Mouse (Mus musculus) CH12.LX (cell line): ENCODE measurements around the gene Wdr34. TPM values are rescaled to one million over a fixed set of nuclear protein-coding genes. Genes with fewer than 3 reads are reported as not detected.
"Not testable (repeated sequence)": the region's sequence is repeated elsewhere in the genome, so short reads cannot be mapped to it uniquely, and the experiment has no call there.

Source experiments
- DNase-seq: peaks from one replicate; pipeline ENCODE4 v3.0.0-alpha.2; 2013; ENCODE audit errors: extremely low read depth
- H3K27ac ChIP-seq: 2 replicates; pipeline ENCODE4 v1.5.1; 2012; ENCODE audit warnings: low read depth, mild to moderate bottlenecking, control low read depth, moderate library complexity; ENCODE audit not compliant: insufficient read depth
- H3K27me3 ChIP-seq: replicated peaks from 2 replicates; pipeline ENCODE3; 2012; ENCODE audit warnings: inconsistent platforms
- H3K36me3 ChIP-seq, 2 experiments: replicated peaks in 1 of 2; 2 replicates each; pipeline versions ENCODE3 to v1.6.1; 2012; ENCODE audit warnings: inconsistent platforms in 1 of 2, low read length in 1 of 2, mild to moderate bottlenecking in 1 of 2, mixed read lengths in 1 of 2, moderate library complexity in 1 of 2; ENCODE audit not compliant: control insufficient read depth in 1 of 2, insufficient read depth in 1 of 2
- H3K4me1 ChIP-seq, 2 experiments: 2 replicates each; pipeline ENCODE4 v1.6.1; 2012; ENCODE audit warnings: inconsistent platforms in 1 of 2, moderate library complexity in 1 of 2; ENCODE audit not compliant: insufficient read depth in 2 of 2, control insufficient read depth in 1 of 2
- H3K4me2 ChIP-seq: 2 replicates; pipeline ENCODE4 v1.6.1; 2012; ENCODE audit warnings: low read depth, mild to moderate bottlenecking, control low read depth; ENCODE audit not compliant: poor library complexity, insufficient read depth, severe bottlenecking
- H3K4me3 ChIP-seq, 3 experiments: fragments of 150-350 bp in 1 of 3; sonication (generic) in 1 of 3; replicated peaks in 1 of 3; 2 replicates each; pipeline versions ENCODE3 to v1.5.1; 2011 to 2012; ENCODE audit warnings: low read depth in 2 of 3, low read length in 2 of 3, mild to moderate bottlenecking in 2 of 3, moderate library complexity in 2 of 3, control low read depth in 1 of 3, improper control_type of control experiment in 1 of 3, inconsistent platforms in 1 of 3, mixed read lengths in 1 of 3; ENCODE audit not compliant: poor library complexity in 1 of 3
- H3K79me2 ChIP-seq: replicated peaks from 2 replicates; pipeline ENCODE4 v1.6.1; 2012; ENCODE audit warnings: mild to moderate bottlenecking, moderate library complexity; ENCODE audit not compliant: control insufficient read depth, poor library complexity, insufficient read depth, severe bottlenecking; ENCODE audit errors: extremely low read depth
- H3K9ac ChIP-seq: 2 replicates; pipeline ENCODE4 v1.6.1; 2012; ENCODE audit warnings: low read depth, mild to moderate bottlenecking, control low read depth, moderate library complexity; ENCODE audit not compliant: insufficient read depth
- H3K9me3 ChIP-seq: replicated peaks from 2 replicates; pipeline ENCODE3; 2012; ENCODE audit warnings: low read length, inconsistent platforms, mixed read lengths
- CTCF ChIP-seq, 2 experiments: IDR thresholded peaks in 1 of 2; conservative IDR thresholded peaks in 1 of 2; 2 replicates each; pipeline ENCODE4 v1.5.1; 2011 to 2012; ENCODE audit warnings: low read depth in 2 of 2, low read length in 2 of 2, improper control_type of control experiment in 1 of 2, inconsistent platforms in 1 of 2, mild to moderate bottlenecking in 1 of 2, moderate library complexity in 1 of 2
- ELF1 ChIP-seq: IDR thresholded peaks from 2 replicates; pipeline ENCODE4 v1.6.1; 2014; ENCODE audit warnings: low read depth, mild to moderate bottlenecking, inconsistent platforms, low read length, improper control_type of control experiment
- HCFC1 ChIP-seq: IDR thresholded peaks from 2 replicates; pipeline ENCODE4 v1.6.1; 2012; ENCODE audit warnings: low read depth, mild to moderate bottlenecking, inconsistent platforms, low read length, improper control_type of control experiment
- JUN ChIP-seq: IDR thresholded peaks from 2 replicates; pipeline ENCODE4 v1.6.1; 2011; ENCODE audit warnings: low read depth, mild to moderate bottlenecking, low read length, improper control_type of control experiment, moderate library complexity; ENCODE audit not compliant: insufficient read depth
- JUND ChIP-seq: conservative IDR thresholded peaks from 2 replicates; pipeline ENCODE4 v1.6.1; 2011; ENCODE audit warnings: low read depth, low read length, improper control_type of control experiment
- POLR2A ChIP-seq: IDR thresholded peaks from 2 replicates; pipeline ENCODE4 v1.6.1; 2011; ENCODE audit warnings: low read depth, mild to moderate bottlenecking, improper control_type of control experiment, low read length
- USF1 ChIP-seq: IDR thresholded peaks from 2 replicates; pipeline ENCODE4 v1.6.1; 2014; ENCODE audit warnings: low read depth, mild to moderate bottlenecking, inconsistent platforms, low read length, improper control_type of control experiment
- ZMIZ1 ChIP-seq: IDR thresholded peaks from 2 replicates; pipeline ENCODE4 v1.6.1; 2012; ENCODE audit warnings: low read depth, mild to moderate bottlenecking, inconsistent platforms, low read length, improper control_type of control experiment
- dilution Hi-C: fragments of 300-500 bp; cut with MboI; formaldehyde crosslinking; loops from 2 replicates; pipeline ENCODE4 v1.14.3; 2020; ENCODE audit warnings: low sequenced_read_pairs; ENCODE audit not compliant: extremely low pct_unique_long_range_greater_than_20kb, extremely low pct_ligation_motif_present
- in situ Hi-C: fragments of 300-500 bp; cut with MboI; formaldehyde crosslinking; loops from 3 replicates; pipeline ENCODE4 v1.14.3; 2019; ENCODE audit warnings: low sequenced_read_pairs, low pct_ligation_motif_present, low pct_unique_long_range_greater_than_20kb, mixed read lengths
- polyA plus RNA-seq: library from polyadenylated mRNA; unstranded; fragments of >175 nt; gene quantifications from 2 replicates; pipeline ENCODE4 v1.2.1, GENCODE M21; 2012; ENCODE audit warnings: low read depth; ENCODE audit not compliant: insufficient read length
- total RNA-seq, 2 experiments: library from RNA; depleted of rRNA; stranded (reverse); fragments of 300-350 nt in 1 of 2; fragments of >200 nt in 1 of 2; gene quantifications; 2 replicates each; pipeline ENCODE4 v1.2.3; 2012 to 2014

The Wdr34 gene
- total and polyA plus RNA-seq, 3 experiments: 24.7 to 28.0 (median 26.5) TPM

DNA sequence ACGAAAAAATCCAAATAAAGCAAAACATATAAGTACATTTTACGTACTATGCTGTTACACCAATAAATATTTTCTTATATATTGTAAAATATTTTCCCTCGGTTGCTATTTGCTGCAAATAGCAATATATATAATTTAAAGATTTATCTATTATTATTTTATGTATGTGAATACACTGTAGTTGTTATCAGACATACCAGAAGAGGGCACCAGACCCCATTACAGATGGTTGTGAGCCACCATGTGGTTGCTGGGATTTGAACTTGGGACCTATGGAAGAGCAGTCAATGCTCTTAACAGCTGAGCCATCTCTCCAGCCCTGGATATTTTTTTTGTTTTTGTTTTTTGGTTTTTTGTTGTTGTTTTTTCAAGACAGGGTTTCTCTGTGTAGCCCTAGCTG, 6.6 kb upstream of the Wdr34 start:
- H3K27ac ChIP-seq, H3K9ac ChIP-seq, H3K9me3 ChIP-seq, in situ Hi-C loops, H3K4me2 ChIP-seq, DNase-seq, H3K27me3 ChIP-seq, dilution Hi-C loops, H3K4me3 ChIP-seq, H3K4me1 ChIP-seq, H3K79me2 ChIP-seq, H3K36me3 ChIP-seq: not testable (repeated sequence)
- peak in 1 of 2 experiments; percentile 38; a peak in 2 of 4 replicates for TF ChIP-seq CTCF (conservative IDR thresholded peaks at IDR 0.05 in 1 of 2, IDR thresholded peaks at IDR 0.05 in 1 of 2; ENCODE audit: low read depth in 2 of 2, low read length in 2 of 2)

- in situ Hi-C loops (no loop called here), dilution Hi-C loops (no loop called here)
- no peaks in the 10 kb centered on the region for H3K27me3 ChIP-seq
- H3K4me1 ChIP-seq: peaks cover 7 to 23% of the 10 kb centered on the region in 2 experiments
- DNase-seq: no peak
- no peaks in the 10 kb centered on the region for H3K79me2 ChIP-seq
- peak; percentile 64 to 83 for TF ChIP-seq CTCF (conservative IDR thresholded peaks at IDR 0.05 in 1 of 2, IDR thresholded peaks at IDR 0.05 in 1 of 2; ENCODE audit: low read depth in 2 of 2, low read length in 2 of 2)
- no peak for TF ChIP-seq ZMIZ1
- TF ChIP-seq JUN: no peak
- no peak for TF ChIP-seq JUND
- no peak overlapping the region for H3K4me3 ChIP-seq
- H3K9me3 ChIP-seq: no peaks in the 10 kb centered on the region
- peaks cover 0 to 3% of the 10 kb centered on the region in 2 experiments for H3K36me3 ChIP-seq
- no peak overlapping the region for H3K9ac ChIP-seq
- H3K4me2 ChIP-seq: no peak overlapping the region
- no peak overlapping the region for H3K27ac ChIP-seq
Measured at GRCm38 (mm10) chr2:30051992-30052761, 3.5 kb upstream of the Wdr34 start.

DNA sequence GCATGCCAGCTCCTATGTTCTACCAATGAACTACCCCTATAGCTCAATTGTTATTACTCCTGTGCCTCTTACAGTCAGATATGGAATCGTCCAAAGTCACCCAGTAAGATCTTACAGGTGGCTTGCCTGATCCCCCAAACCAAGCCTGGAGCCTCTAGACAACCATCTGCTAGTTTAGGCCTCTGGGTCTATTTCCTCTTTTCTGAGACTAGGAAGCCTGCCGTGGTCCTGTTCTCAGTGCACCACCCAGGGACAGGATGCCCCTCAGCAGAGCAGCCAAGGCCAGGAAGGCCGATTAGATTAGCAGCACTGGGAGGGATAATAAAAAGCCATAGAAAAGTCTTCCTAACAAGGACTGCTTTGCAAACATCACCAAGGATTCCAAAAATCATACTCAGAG, 1.1 kb upstream of the Wdr34 start:
- Histone ChIP-seq H3K4me1 (peaks cover 7 to 20% of the 10 kb centered on the region in 2 experiments), H3K36me3 (peaks cover 0 to 21% of the 10 kb centered on the region in 2 experiments), H3K27me3 (no peaks in the 10 kb centered on the region), H3K27ac (no peak overlapping the region), H3K9ac (peak overlapping the region; percentile 92; the same call in 1 of the 2 replicates), H3K4me2 (no peak overlapping the region), H3K9me3 (no peaks in the 10 kb centered on the region), H3K79me2 (no peaks in the 10 kb centered on the region), H3K4me3 (no peak overlapping the region)
- peak; percentile 57 for DNase-seq
- TF ChIP-seq HCFC1 (peak; percentile 9; the same call in 1 of the 2 replicates), ELF1 (0 out of 2 replicates have a peak, but pooled peaks have one; percentile 9), POLR2A (0 out of 2 replicates have a peak, but pooled peaks have one; percentile 33), USF1 (no peak), CTCF (conservative IDR thresholded peaks at IDR 0.05 in 1 of 2, IDR thresholded peaks at IDR 0.05 in 1 of 2; ENCODE audit: low read depth in 2 of 2, low read length in 2 of 2) (no peak)
- dilution Hi-C loops (no loop called here), in situ Hi-C loops (loop anchor here (10.0 kb wide), 1 partner anchor 115 kb away; no protein-coding TSS in a partner anchor)
